Mouse (Mus musculus): ENCODE measurements around the gene Pcolce2. TPM values are rescaled to one million over a fixed set of nuclear protein-coding genes. Genes with fewer than 3 reads are reported as not detected.
A peak's percentile ranks its signal among the peaks of the same experiment; 100 is the strongest.
"Not testable (repeated sequence)": the region's sequence is repeated elsewhere in the genome, so short reads cannot be mapped to it uniquely, and the experiment has no call there.

Gene Pcolce2
- polyA plus RNA-seq, 1 experiment from 2014 or later = 2.6 TPM

DNA sequence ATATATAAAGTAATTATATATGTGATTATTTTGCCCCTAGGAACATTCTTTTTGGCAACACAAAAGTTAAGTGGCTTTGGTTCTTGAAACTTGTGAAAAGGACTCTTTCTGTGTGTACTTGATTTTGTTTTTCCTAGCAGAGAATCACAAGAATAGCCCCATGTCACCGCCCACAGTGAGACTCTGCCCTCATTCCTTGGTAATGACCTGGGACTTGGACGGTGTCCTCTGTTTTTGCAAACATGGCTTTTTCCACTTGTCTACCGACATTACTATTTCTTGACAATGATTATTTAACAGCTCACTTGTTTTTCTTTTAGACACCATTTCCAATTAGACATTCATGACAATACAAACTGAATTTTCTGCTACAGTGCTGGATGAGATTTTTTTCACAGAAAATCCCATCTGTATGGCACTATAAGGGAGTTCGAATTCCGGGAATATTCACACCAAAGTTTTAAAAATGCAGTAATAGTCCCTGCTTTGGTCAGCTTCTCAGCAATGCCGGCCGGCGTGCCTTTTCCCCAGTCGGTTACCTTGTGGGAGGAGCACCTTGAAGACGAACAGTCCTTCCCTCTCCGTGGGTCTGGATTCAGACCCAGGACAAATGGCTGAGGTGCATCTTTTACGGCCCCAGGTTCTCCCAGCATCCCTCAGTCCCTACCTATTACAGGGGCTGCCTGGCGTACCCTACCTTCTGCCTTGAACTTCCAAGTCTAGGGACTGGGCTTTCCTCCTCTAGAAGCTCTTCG lies 22.4 kb upstream of the Pcolce2 start:
- no peak for ATAC-seq (ENCODE audit: low FRiP score)
- H3K9ac ChIP-seq = no peak overlapping the region
- 80% methylated on average over 14 of the region's 14 CpGs for WGBS
- H3K36me3 ChIP-seq (replicated peaks) = no peaks in the 10 kb centered on the region
- H3K4me1 ChIP-seq = peaks cover 7% of the 10 kb centered on the region; the same call in 1 of the 2 replicates
- no peaks in the 10 kb centered on the region for H3K27me3 ChIP-seq
- H3K4me3 ChIP-seq (replicated peaks) = no peak overlapping the region
- no peaks in the 10 kb centered on the region for H3K9me3 ChIP-seq
- no peak overlapping the region for H3K27ac ChIP-seq
- no peak overlapping the region for H3K4me2 ChIP-seq

DNA sequence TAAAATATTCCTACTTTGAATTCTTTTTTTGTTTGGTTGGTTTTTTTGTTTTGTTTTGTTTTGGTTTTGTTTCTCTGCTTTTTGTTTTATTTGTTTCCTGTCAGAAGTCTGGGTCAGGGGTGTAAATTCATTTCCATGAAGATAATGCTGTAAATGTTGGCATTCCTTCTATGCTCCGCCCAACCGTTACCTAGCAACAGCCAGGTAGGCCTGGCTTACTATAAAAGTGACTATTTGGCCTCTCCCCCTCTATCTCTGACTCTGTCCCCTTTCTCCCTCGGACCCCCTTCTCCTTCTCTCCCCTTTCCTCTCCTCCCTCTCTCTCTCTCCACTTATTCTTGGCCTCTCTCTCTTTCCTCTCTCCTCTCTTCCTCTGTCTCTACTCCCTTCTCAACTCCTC lies 21.4 kb upstream of the Pcolce2 start:
- no peak overlapping the region for H3K27ac ChIP-seq
- H3K27me3 ChIP-seq = no peaks in the 10 kb centered on the region
- H3K4me2 ChIP-seq = no peak overlapping the region
- H3K4me1 ChIP-seq = peaks cover 7% of the 10 kb centered on the region; the same call in 1 of the 2 replicates
- WGBS = 86% methylated on average over 3 of the region's 3 CpGs
- no peak overlapping the region for H3K9ac ChIP-seq
- no peak for ATAC-seq (ENCODE audit: low FRiP score)
- no peak overlapping the region for H3K4me3 ChIP-seq (replicated peaks)
- H3K36me3 ChIP-seq (replicated peaks) = no peaks in the 10 kb centered on the region
- H3K9me3 ChIP-seq = no peaks in the 10 kb centered on the region

DNA sequence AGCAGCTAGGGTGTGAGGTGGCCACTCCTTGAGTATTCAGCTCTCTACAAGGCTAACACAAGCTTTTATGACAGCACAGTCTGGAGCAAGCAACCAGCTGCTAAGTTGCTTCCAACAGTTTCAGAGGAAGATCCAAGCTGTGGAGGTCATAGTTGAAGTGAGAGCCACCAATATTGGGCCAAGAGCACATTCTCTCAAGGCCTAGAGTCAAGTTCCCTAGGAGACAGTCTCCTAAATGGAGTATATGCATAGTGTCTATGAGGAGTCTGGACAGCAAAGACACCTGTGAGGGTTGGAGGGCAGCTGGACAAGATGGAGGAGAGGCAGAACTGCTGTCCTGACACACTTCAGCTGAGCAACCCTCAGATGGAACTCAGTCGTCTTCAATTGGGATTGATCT lies 18.8 kb upstream of the Pcolce2 start:
- no peaks in the 10 kb centered on the region for H3K36me3 ChIP-seq (replicated peaks)
- H3K27me3 ChIP-seq = no peaks in the 10 kb centered on the region
- no peaks in the 10 kb centered on the region for H3K9me3 ChIP-seq
- WGBS = 81% methylated on average over 1 of the region's 1 CpGs
- H3K9ac ChIP-seq = no peak overlapping the region
- H3K4me3 ChIP-seq (replicated peaks) = no peak overlapping the region
- H3K27ac ChIP-seq = no peak overlapping the region
- H3K4me2 ChIP-seq = no peak overlapping the region
- H3K4me1 ChIP-seq = peaks cover 4% of the 10 kb centered on the region; the same call in 1 of the 2 replicates
- ATAC-seq (ENCODE audit: low FRiP score) = no peak

DNA sequence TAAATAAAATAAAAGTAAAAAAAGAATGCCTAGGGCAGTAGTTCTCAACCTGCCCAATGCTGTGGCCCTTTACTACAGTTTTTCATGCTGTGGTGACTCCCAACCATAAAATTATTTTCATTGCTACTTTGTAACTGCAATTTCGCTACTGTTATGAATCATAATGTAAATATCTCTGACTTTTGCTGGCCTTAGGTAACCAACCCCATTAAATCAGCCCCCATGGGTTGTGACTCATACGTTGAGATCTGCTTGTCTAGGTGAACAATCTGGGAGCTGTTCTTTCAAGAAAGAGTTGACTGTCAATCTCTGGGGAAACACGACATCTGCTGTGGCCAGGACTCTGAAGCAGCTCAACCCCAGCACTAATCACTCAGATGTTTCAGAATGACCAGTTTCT lies 13.3 kb upstream of the Pcolce2 start:
- no peak overlapping the region for H3K4me2 ChIP-seq
- H3K9me3 ChIP-seq = 0 out of 2 replicates have a peak, but pooled peaks cover 3% of the 10 kb centered on the region
- H3K4me3 ChIP-seq (replicated peaks) = no peak overlapping the region
- no peak overlapping the region for H3K9ac ChIP-seq
- H3K27ac ChIP-seq = no peak overlapping the region
- no peaks in the 10 kb centered on the region for H3K4me1 ChIP-seq
- H3K36me3 ChIP-seq (replicated peaks) = no peaks in the 10 kb centered on the region
- no peak for ATAC-seq (ENCODE audit: low FRiP score)
- 87% methylated on average over 3 of the region's 3 CpGs for WGBS
- H3K27me3 ChIP-seq = no peaks in the 10 kb centered on the region

DNA sequence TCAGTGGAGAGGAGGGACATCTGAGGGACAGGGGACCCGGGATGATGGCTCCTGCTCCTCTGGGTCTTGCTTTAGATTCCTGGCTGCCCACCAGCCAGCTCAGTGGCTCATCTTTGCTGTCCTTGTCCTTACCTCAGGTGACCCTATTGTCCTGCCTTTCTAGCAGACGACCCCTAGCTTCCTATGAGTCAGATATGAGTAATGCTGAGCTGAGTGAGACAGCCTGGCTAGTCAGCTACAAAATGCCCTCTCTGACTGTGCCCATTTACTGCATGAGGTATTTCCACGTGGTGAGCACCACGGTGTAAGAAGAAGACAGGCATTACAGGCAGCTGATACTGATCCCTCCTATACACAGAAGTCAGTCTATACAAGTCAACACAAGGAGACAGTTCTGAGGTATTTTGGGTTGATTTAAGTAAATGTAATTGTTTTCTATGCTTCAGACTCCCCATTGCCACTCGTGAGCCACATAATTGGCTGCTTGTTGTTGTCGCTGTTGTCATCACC lies 8.9 kb upstream of the Pcolce2 start:
- 0 out of 2 replicates have a peak, but pooled peaks cover 4% of the 10 kb centered on the region for H3K9me3 ChIP-seq
- no peak overlapping the region for H3K27ac ChIP-seq
- no peak overlapping the region for H3K4me3 ChIP-seq (replicated peaks)
- no peak overlapping the region for H3K4me2 ChIP-seq
- no peaks in the 10 kb centered on the region for H3K27me3 ChIP-seq
- H3K4me1 ChIP-seq = no peaks in the 10 kb centered on the region
- no peaks in the 10 kb centered on the region for H3K36me3 ChIP-seq (replicated peaks)
- ATAC-seq (ENCODE audit: low FRiP score) = no peak
- WGBS = 83% methylated on average over 6 of the region's 6 CpGs
- H3K9ac ChIP-seq = no peak overlapping the region

DNA sequence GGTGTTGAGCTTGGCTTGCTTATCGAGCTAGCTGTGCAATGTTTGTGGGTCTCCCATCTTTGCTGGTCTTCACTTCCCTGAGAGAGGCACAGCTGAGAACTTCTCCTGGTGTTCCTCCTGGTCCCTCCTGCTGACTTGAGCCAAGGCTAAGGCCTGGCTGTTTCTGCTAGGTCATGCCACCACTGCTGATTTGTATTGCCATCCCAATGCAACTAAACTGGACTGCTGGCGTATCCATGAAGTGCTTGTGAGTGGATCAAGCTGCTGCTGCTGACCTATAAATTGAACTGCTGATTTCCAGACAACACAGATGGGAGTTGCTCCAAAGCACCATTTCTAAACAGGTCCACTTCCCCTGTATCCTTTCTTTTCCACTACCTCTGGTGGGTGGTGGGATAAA lies 7.8 kb upstream of the Pcolce2 start:
- not testable (repeated sequence) for H3K4me1 ChIP-seq; H3K9ac ChIP-seq; H3K27ac ChIP-seq; H3K9me3 ChIP-seq; ATAC-seq (ENCODE audit: low FRiP score); H3K4me3 ChIP-seq (replicated peaks); H3K4me2 ChIP-seq; H3K36me3 ChIP-seq (replicated peaks); H3K27me3 ChIP-seq
- 94% methylated on average over 2 of the region's 2 CpGs for WGBS

DNA sequence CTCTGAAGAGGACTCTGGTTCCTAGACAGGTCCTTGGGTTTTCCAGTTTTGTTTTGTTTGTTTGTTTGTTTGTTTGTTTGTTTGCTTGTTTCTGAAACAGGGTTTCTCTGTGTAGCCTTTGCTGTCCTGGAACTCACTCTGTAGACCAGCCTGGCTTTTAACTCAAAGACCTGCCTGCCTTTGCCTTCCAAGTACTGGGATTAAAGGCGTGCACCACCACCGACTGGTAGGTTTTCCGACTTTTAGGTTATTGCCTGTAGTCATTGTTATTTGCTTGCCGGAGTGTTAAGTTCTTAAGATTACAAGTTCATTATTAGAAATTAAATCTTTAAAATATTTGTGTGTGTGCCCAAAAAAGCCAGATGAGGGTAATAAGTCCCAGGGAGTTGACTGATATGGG lies 1.0 kb upstream of the Pcolce2 start:
- peak overlapping the region; percentile 91 for H3K4me2 ChIP-seq
- WGBS = 64% methylated on average over 4 of the region's 4 CpGs
- H3K27me3 ChIP-seq = peaks cover 36% of the 10 kb centered on the region
- H3K9me3 ChIP-seq = no peaks in the 10 kb centered on the region
- H3K36me3 ChIP-seq (replicated peaks) = no peaks in the 10 kb centered on the region
- H3K4me3 ChIP-seq (replicated peaks) = no peak overlapping the region; the same call in 1 of the 2 replicates
- no peak overlapping the region for H3K27ac ChIP-seq
- peaks cover 7% of the 10 kb centered on the region; the same call in 1 of the 2 replicates for H3K4me1 ChIP-seq
- no peak for ATAC-seq (ENCODE audit: low FRiP score)
- H3K9ac ChIP-seq = no peak overlapping the region

DNA sequence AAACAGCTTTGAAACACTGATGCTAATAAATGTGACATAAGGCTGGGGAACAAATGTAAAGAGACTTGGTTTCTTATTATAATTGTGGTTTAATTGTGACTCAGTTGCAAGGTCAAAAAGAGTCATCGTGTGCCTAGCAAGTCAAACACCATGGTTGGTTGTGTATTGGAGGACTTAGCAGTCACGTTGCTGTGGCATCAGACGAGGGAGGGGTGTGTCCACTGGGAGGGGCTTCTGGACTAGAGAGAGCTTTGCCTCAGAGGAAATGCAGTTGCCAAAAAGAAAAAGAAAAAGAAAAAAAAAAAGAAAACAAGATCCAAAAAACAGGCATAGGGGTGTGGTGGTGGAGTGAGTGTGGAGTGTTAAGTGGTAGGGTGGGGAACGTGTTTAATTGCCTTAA lies 2.5 kb downstream of the Pcolce2 start:
- no peak overlapping the region for H3K27ac ChIP-seq
- H3K27me3 ChIP-seq = peaks cover 30% of the 10 kb centered on the region
- WGBS = 40% methylated on average over 4 of the region's 4 CpGs
- no peak overlapping the region for H3K4me2 ChIP-seq
- H3K9me3 ChIP-seq = no peaks in the 10 kb centered on the region
- H3K36me3 ChIP-seq (replicated peaks) = no peaks in the 10 kb centered on the region
- H3K4me1 ChIP-seq = peaks cover 7% of the 10 kb centered on the region; the same call in 1 of the 2 replicates
- no peak overlapping the region for H3K9ac ChIP-seq
- no peak overlapping the region for H3K4me3 ChIP-seq (replicated peaks)
- ATAC-seq (ENCODE audit: low FRiP score) = no peak

DNA sequence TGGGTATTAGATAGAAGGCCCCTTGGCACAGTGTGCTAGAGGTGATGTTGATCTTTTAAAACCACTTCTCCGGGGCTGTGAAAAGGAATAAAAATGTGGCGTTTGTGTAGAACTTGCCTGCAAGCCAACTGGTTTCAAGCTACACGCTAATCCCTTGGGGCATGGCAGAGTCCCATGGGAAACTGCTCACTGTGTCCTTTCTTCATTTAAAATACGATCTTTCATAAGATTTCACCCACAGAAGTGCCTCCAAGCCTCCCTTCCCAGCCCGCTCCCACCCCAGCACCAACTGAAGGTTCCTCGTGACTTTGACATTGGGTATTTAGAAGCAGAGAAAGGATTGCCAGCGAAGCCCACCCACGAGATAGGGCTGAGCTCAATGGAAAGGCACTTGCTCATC lies 8.5 kb downstream of the Pcolce2 start:
- Histone ChIP-seq H3K9me3 (0 out of 2 replicates have a peak, but pooled peaks cover 8% of the 10 kb centered on the region), H3K9ac (no peak overlapping the region), H3K4me1 (no peaks in the 10 kb centered on the region), H3K36me3 (replicated peaks) (0 out of 2 replicates have a peak, but pooled peaks cover 3% of the 10 kb centered on the region), H3K4me3 (replicated peaks) (no peak overlapping the region), H3K4me2 (no peak overlapping the region), H3K27ac (no peak overlapping the region), H3K27me3 (no peaks in the 10 kb centered on the region)
- 92% methylated on average over 8 of the region's 8 CpGs for WGBS
- ATAC-seq (ENCODE audit: low FRiP score) = no peak

DNA sequence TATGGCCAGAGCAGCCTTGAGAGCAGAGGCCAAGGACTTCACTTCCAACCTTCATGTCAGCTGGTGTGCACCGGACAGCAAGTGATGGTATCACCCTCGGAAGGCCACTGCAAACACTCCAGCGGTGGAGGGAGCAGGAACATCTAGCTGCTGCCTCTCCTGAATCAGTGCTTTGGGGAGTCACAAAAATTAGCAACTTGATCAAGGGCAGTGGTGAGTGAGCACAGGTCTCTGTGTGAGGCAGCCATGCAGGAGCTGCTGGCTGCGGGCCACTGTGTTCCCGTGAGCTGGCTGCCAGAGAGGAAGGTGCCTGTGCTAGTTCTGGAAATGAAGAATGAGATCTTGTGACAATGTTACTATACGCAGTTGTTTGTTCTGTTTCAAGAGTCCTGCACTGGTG lies 16.0 kb downstream of the Pcolce2 start:
- 90% methylated on average over 6 of the region's 6 CpGs for WGBS
- no peak overlapping the region for H3K27ac ChIP-seq
- 0 out of 2 replicates have a peak, but pooled peaks cover 3% of the 10 kb centered on the region for H3K36me3 ChIP-seq (replicated peaks)
- H3K4me2 ChIP-seq = no peak overlapping the region
- no peak overlapping the region for H3K9ac ChIP-seq
- ATAC-seq (ENCODE audit: low FRiP score) = no peak
- no peaks in the 10 kb centered on the region for H3K4me1 ChIP-seq
- H3K27me3 ChIP-seq = no peaks in the 10 kb centered on the region
- H3K4me3 ChIP-seq (replicated peaks) = no peak overlapping the region
- 0 out of 2 replicates have a peak, but pooled peaks cover 8% of the 10 kb centered on the region for H3K9me3 ChIP-seq

DNA sequence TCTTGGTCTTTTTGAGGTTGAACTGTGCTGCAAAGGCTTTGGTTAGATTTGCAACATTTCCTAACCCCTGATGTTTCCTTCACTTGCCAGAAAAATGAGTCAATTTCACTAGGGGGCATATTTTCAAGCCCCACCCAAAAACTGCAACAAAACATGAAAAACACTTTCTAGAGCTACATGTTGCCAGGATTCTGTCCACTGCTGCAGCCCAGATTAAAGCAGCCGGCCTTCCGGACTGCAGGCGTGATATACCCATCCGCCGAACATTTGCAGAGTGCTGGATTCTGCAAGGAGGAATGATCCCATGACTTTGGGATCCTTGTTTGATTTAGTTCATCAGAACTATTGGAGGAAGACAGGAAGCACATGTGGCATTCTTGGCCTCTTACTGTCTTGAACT lies 17.0 kb downstream of the Pcolce2 start:
- H3K27me3 ChIP-seq = no peaks in the 10 kb centered on the region
- no peaks in the 10 kb centered on the region for H3K36me3 ChIP-seq (replicated peaks)
- H3K27ac ChIP-seq = no peak overlapping the region
- 0 out of 2 replicates have a peak, but pooled peaks cover 5% of the 10 kb centered on the region for H3K9me3 ChIP-seq
- 95% methylated on average over 5 of the region's 5 CpGs for WGBS
- no peak for ATAC-seq (ENCODE audit: low FRiP score)
- no peaks in the 10 kb centered on the region for H3K4me1 ChIP-seq
- no peak overlapping the region for H3K9ac ChIP-seq
- no peak overlapping the region for H3K4me3 ChIP-seq (replicated peaks)
- no peak overlapping the region for H3K4me2 ChIP-seq

DNA sequence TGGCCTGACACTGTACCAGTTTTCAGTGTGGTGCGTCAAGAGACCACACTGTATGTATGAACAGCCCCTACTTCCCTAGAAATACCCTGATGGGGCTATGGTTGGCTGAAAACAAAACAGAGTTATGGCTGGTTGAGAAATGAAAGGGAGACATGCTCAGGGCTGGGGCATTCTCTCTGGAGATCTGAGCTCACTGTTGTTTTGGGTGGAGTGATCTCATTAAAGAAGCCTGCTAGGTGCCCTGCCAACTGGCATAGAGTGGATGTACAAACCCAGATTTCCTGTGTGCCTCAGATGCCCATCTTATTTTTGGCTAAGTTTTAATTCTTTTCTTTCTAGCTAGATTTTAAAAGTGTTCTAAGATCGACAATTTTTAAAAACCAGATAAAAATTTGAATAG lies 20.5 kb downstream of the Pcolce2 start:
- WGBS = 91% methylated on average over 2 of the region's 2 CpGs
- ATAC-seq (ENCODE audit: low FRiP score) = no peak

More for the DNA sequence above, 20.5 kb downstream of the Pcolce2 start:
- Histone ChIP-seq H3K9me3 (no peaks in the 10 kb centered on the region), H3K9ac (no peak overlapping the region), H3K27ac (no peak overlapping the region), H3K4me2 (no peak overlapping the region), H3K36me3 (replicated peaks) (no peaks in the 10 kb centered on the region), H3K4me1 (no peaks in the 10 kb centered on the region), H3K27me3 (no peaks in the 10 kb centered on the region), H3K4me3 (replicated peaks) (no peak overlapping the region)
